Mouse (Mus musculus) layer of hippocampus, adult 2 months (tissue): Measurements from ENCODE around the gene Kcnk15. TPM values are rescaled to one million over a fixed set of nuclear protein-coding genes. Genes with fewer than 3 reads are reported as not detected.

Experiments
- DNase-seq, 2 experiments: peaks; one replicate each; pipeline ENCODE4 v3.0.0; 2022; ENCODE audit warnings: low spot score in 2 of 2
- H3K27ac ChIP-seq: fragments of 200-600 bp; 2 replicates; pipeline ENCODE4 v1.8.1; 2022
- H3K4me3 ChIP-seq: fragments of 200-600 bp; 2 replicates; pipeline ENCODE4 v1.8.1; 2022; ENCODE audit warnings: mild to moderate bottlenecking
- CTCF ChIP-seq: fragments of 200-600 bp; conservative IDR thresholded peaks from 2 replicates; pipeline ENCODE4 v1.8.1; 2022; ENCODE audit warnings: antibody characterized with exemption, mild to moderate bottlenecking, moderate library complexity
- total RNA-seq, 2 experiments: library from RNA; stranded (reverse); gene quantifications; 2 replicates each; pipeline ENCODE4 v1.2.3; 2021

Kcnk15 gene
- total RNA-seq, 2 experiments from 2014 or later, result not detected

DNA sequence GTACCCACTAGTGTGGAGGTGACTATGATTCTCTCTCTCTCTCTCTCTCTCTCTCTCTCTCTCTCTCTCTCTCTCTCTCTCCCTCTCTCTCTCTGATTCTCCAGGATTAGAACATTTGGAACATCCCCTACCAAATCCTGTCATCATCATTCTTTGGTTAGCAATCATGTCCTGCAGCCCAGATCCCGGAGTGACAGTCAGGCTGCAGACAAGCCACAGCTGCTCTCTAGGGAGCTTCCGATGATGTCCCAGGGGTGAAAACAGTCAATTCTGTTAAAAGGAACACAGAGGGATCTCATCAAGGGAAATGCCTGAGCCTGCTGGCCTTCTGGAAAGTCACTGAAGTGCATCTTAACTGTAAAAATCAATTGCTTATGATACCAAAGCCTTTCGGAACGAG is 11.4 kb upstream of the Kcnk15 start:
- no peak for DNase-seq
- no peak overlapping the region for H3K27ac ChIP-seq
- no peak overlapping the region for H3K4me3 ChIP-seq
- no peak for TF ChIP-seq CTCF

DNA sequence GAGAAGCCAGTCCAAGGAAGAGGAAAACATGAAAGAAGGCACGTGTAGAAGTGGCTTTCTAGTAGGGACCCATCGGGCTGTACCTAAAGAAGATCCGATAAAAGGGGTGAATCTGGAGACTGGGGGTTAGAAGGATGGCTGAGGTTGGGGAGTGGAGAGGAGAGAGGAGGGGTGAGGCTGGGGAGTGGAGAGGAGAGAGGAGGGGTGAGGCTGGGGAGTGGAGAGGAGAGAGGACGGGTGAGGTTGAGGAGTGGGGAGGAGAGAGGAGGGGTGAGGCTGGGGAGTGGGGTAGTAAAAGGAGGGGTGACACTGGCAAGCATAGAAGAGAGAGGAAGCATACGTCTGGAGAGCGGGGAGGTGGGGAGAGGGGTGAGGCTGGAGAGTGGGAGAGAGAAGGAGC is 3.8 kb downstream of the Kcnk15 start:
- no peak for DNase-seq
- TF ChIP-seq CTCF, result no peak
- Histone ChIP-seq H3K27ac (no peak overlapping the region), H3K4me3 (no peak overlapping the region)

GRCm38 (mm10) chr2:163858254-163858947 is 5.0 kb downstream of the Kcnk15 start:
- Histone ChIP-seq H3K4me3 (peak overlapping the region; percentile 19; the same call in 1 of the 2 replicates), H3K27ac (no peak overlapping the region)
- TF ChIP-seq CTCF, result peak; percentile 95
- DNase-seq, result peak; percentile 28 to 69

- no peak for DNase-seq
- H3K4me3 ChIP-seq, result no peak overlapping the region
- no peak overlapping the region for H3K27ac ChIP-seq
- TF ChIP-seq CTCF, result no peak
These were observed 11.9 kb downstream of the Kcnk15 start for GRCm38 (mm10) chr2:163865311-163865710.

DNA sequence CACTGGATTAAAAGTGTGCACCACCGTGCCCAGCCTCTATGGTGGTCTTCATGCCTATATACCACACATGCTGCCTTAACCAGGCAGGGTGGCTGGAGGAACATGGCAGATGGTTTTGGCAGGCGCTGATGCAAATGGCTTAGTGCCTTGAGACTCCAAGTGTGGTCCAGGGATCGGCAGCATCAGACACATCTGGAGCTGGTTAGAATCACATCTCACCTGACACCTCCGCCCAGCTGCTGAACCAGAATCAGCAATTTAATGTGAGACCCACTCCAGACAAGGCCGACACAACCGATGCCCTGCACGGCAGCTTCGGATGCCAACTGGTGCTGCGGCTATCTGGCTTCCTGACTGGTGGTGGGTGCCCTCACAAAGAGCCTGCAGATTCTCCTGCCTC is 12.6 kb downstream of the Kcnk15 start:
- TF ChIP-seq CTCF, result no peak
- no peak for DNase-seq
- Histone ChIP-seq H3K27ac (no peak overlapping the region), H3K4me3 (no peak overlapping the region)

DNA sequence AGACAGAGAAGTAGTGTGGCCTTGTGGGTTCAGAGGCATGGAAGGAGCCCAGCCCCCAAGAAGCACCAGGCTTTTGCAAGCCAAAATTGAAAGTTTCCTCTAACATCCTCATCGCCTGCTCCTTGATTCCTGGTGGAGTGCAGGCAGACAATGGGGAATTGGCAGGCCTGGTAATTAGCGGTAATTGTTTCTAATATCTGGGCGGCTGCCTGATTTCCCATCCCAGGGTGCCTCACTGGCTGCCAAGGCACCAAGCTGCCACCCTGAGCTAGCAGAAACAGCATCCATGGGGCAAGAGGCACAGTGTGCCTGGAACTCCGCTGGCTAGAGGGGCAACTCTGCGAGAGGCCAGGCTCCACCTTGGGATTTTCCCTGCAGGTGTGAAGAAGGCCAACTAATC is 16.3 kb downstream of the Kcnk15 start:
- peak; percentile 34 to 46 for DNase-seq
- H3K4me3 ChIP-seq, result no peak overlapping the region
- TF ChIP-seq CTCF, result no peak
- no peak overlapping the region for H3K27ac ChIP-seq

GRCm38 (mm10) chr2:163871266-163871665 is 17.8 kb downstream of the Kcnk15 start:
- no peak for TF ChIP-seq CTCF
- H3K4me3 ChIP-seq, result no peak overlapping the region
- no peak overlapping the region for H3K27ac ChIP-seq
- no peak for DNase-seq

DNA sequence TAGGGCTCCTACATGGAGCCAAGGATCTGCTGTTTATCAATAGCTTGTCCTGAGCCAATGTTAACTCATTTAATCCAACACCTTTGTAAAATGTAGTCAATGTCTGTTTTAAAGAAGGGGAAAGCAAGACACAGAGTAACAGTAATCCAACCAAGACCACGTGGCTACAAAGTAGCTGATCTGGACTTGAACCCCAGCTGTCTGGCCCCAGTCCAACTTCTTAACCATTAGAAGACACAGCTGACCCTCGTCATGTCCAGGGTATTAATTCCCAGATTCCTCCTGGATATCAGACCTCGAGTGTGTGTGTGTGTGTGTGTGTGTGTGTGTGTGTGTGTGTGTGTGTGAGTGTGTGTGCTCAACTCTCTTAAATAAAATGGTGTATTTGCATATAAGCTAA is 18.5 kb downstream of the Kcnk15 start:
- H3K27ac ChIP-seq, result no peak overlapping the region
- no peak for DNase-seq
- no peak overlapping the region for H3K4me3 ChIP-seq
- no peak for TF ChIP-seq CTCF

- no peak for DNase-seq
- H3K27ac ChIP-seq, result no peak overlapping the region
- no peak overlapping the region for H3K4me3 ChIP-seq
- TF ChIP-seq CTCF, result no peak
These were observed 21.4 kb downstream of the Kcnk15 start for GRCm38 (mm10) chr2:163874877-163875276.

GRCm38 (mm10) chr2:163875484-163875883 is 22.0 kb downstream of the Kcnk15 start:
- TF ChIP-seq CTCF, result no peak
- Histone ChIP-seq H3K27ac (no peak overlapping the region), H3K4me3 (no peak overlapping the region)
- DNase-seq, result peak; percentile 26

DNA sequence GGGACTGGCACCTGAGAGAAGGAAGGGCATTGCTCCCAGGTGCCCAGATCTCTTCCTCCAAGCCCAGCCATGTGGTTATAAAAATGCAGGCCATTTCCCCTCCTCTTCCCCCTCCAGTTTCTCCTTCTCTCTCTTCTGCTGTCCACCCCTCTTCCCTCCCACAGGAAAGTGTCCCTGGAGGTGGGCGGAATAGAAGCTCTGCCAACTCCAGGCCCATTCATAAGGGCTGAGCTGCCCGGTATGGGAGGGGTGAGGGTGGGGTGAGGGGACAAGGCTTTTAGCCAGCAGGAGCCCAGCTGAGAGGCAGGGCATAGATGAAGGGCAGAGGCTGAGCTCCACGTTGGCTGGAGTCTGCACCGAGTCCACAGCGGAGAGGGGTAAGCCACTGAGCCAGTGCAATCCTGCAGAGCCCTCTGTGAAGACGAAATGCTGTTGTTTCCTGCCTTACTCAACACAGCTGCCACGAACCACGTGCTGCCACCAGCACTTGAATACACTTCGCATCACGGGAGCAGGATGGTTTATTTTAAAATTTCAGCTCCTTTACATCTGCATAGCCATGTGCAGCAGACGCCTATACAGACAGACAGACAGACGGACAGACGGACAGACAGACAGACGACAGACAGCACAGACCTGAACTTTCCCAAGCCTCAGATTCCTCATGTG is 23.5 kb downstream of the Kcnk15 start:
- no peak for DNase-seq
- Histone ChIP-seq H3K4me3 (no peak overlapping the region), H3K27ac (no peak overlapping the region)
- TF ChIP-seq CTCF, result no peak

DNA sequence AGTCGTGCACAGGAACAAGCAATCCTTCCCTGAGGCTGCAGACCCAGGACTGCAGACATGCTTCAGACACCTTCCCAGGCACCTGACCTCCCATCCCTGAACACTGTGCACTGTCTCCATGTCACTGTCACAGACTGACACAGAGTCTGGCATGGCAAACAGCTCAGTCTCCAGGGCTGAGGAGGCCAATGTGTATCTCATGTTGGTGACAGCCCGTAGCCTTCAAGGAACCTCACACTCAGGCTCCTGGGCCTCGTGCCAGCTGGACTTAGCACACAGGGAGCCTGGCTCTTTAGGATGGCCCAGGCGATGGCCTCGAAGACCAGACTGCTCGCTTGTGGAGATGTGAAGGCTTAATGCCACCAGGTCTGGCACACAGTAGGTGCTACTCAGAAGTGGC is 27.4 kb downstream of the Kcnk15 start:
- H3K4me3 ChIP-seq, result no peak overlapping the region
- no peak for DNase-seq
- TF ChIP-seq CTCF, result no peak
- no peak overlapping the region for H3K27ac ChIP-seq

DNA sequence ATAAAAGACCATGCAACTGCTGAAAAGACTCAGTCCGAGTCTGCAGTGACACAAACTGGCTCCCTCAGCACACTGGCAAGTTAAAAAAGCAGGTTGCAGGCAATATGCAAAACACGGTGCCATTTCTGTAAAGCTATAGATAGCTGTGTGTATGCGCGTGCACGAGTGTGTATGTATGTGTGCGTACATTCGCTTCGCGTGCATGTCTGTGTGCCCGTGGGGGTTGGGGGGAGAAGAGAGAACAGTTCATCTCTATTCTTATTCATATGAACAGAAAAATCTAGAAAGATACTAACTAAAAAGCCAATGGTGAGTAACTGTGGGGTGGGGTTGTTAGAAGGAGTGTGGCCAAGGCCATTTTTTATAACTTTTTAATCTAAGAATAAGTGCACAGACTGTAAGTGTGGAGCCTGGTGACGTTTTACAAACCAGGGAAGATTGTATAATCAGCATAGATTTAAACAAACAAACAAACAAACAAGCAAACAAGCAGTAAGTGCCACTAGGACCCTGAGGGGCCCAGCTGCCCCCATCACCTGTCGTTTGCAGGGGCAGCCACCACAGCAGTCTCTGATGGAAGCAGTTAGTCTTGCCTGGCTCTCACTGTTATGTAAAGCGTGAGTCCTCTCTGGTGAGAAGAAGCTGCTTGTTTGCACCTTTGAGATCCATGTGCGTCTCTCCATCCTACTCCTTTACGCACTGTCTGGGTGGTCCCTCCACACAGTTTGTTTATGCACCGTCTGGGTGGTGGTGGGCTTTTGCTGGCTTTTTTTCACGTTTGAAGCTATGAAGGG is 29.6 kb downstream of the Kcnk15 start:
- DNase-seq, result no peak
- H3K4me3 ChIP-seq, result no peak overlapping the region
- no peak for TF ChIP-seq CTCF
- H3K27ac ChIP-seq, result no peak overlapping the region
